Mouse (Mus musculus) MEL (cell line): ENCODE measurements around the gene Tex9. TPM values are rescaled to one million over a fixed set of nuclear protein-coding genes. Genes with fewer than 3 reads are reported as not detected.

Experiments
- DNase-seq: peaks from one replicate; pipeline ENCODE4 v3.0.0; 2011; ENCODE audit warnings: low read depth, low spot score
- H3K27ac ChIP-seq: 2 replicates; pipeline ENCODE4 v1.5.1; 2012; ENCODE audit warnings: low read depth, mild to moderate bottlenecking, control low read depth, low read length, moderate library complexity; ENCODE audit not compliant: control insufficient read depth
- H3K27me3 ChIP-seq, 2 experiments: fragments of 150-350 bp in 1 of 2; sonication (generic) in 1 of 2; 2 replicates each; pipeline ENCODE4 v1.6.1; 2012; ENCODE audit warnings: low read length in 2 of 2, mild to moderate bottlenecking in 2 of 2, improper control_type of control experiment in 1 of 2, moderate library complexity in 1 of 2; ENCODE audit not compliant: insufficient read depth in 2 of 2, control insufficient read depth in 1 of 2
- H3K36me3 ChIP-seq, 2 experiments: 2 replicates each; pipeline ENCODE4 v1.6.1; 2012 to 2014; ENCODE audit warnings: low read length in 2 of 2, improper control_type of control experiment in 1 of 2, inconsistent platforms in 1 of 2, mild to moderate bottlenecking in 1 of 2; ENCODE audit not compliant: insufficient read depth in 2 of 2, control insufficient read depth in 1 of 2
- H3K4me1 ChIP-seq, 2 experiments: fragments of 150-350 bp in 1 of 2; sonication (generic) in 1 of 2; 2 replicates each; pipeline ENCODE4 v1.6.1; 2012; ENCODE audit warnings: low read length in 2 of 2, improper control_type of control experiment in 1 of 2, mild to moderate bottlenecking in 1 of 2; ENCODE audit not compliant: insufficient read depth in 2 of 2, control insufficient read depth in 1 of 2
- H3K4me3 ChIP-seq, 2 experiments: fragments of 150-350 bp in 1 of 2; sonication (generic) in 1 of 2; 2 replicates each; pipeline ENCODE4 v1.5.1; 2012; ENCODE audit warnings: low read depth in 2 of 2, low read length in 2 of 2, mild to moderate bottlenecking in 2 of 2, moderate library complexity in 2 of 2, control low read depth in 1 of 2, improper control_type of control experiment in 1 of 2; ENCODE audit not compliant: control insufficient read depth in 1 of 2, insufficient read depth in 1 of 2
- H3K79me2 ChIP-seq: 2 replicates; pipeline ENCODE4 v1.6.1; 2012; ENCODE audit warnings: mild to moderate bottlenecking, low read length, moderate library complexity; ENCODE audit not compliant: control insufficient read depth, poor library complexity, insufficient read depth
- H3K9ac ChIP-seq: 2 replicates; pipeline ENCODE4 v1.6.1; 2012; ENCODE audit warnings: low read depth, mild to moderate bottlenecking, control low read depth, low read length, moderate library complexity; ENCODE audit not compliant: control insufficient read depth, poor library complexity, severe bottlenecking
- H3K9me3 ChIP-seq: fragments of 150-350 bp; sonication (generic); replicated peaks from 2 replicates; pipeline ENCODE4 v1.6.1; 2012; ENCODE audit warnings: mild to moderate bottlenecking, low read length, improper control_type of control experiment, moderate library complexity; ENCODE audit not compliant: insufficient read depth
- CHD2 ChIP-seq: IDR thresholded peaks from 2 replicates; pipeline ENCODE4 v1.6.1; 2011; ENCODE audit warnings: low read length, improper control_type of control experiment
- CTCF ChIP-seq, 3 experiments: IDR thresholded peaks in 2 of 3; conservative IDR thresholded peaks in 1 of 3; 2 replicates each; pipeline ENCODE4 v1.5.1; 2011 to 2012; ENCODE audit warnings: low read length in 3 of 3, low read depth in 2 of 3, mild to moderate bottlenecking in 2 of 3, improper control_type of control experiment in 1 of 3, inconsistent platforms in 1 of 3, mixed read lengths in 1 of 3, moderate library complexity in 1 of 3; ENCODE audit not compliant: control insufficient read depth in 1 of 3, insufficient read depth in 1 of 3, poor library complexity in 1 of 3, severe bottlenecking in 1 of 3
- EP300 ChIP-seq, 2 experiments: IDR thresholded peaks; 2 replicates each; pipeline ENCODE4 v1.6.1; 2011; ENCODE audit warnings: improper control_type of control experiment in 2 of 2, low read length in 2 of 2, low read depth in 1 of 2, mild to moderate bottlenecking in 1 of 2
- GABPA ChIP-seq: IDR thresholded peaks from 2 replicates; pipeline ENCODE4 v1.6.1; 2012; ENCODE audit warnings: low read depth, mild to moderate bottlenecking, inconsistent platforms, low read length, improper control_type of control experiment, moderate library complexity
- HCFC1 ChIP-seq: IDR thresholded peaks from 2 replicates; pipeline ENCODE4 v1.6.1; 2012; ENCODE audit warnings: low read depth, mild to moderate bottlenecking, inconsistent platforms, low read length, improper control_type of control experiment, moderate library complexity
- JUND ChIP-seq: IDR thresholded peaks from 2 replicates; pipeline ENCODE4 v1.6.1; 2011; ENCODE audit warnings: low read depth, mild to moderate bottlenecking, improper control_type of control experiment, low read length
- KAT2A ChIP-seq: conservative IDR thresholded peaks from 2 replicates; pipeline ENCODE4 v1.6.1; 2012; ENCODE audit warnings: low read depth, low read length, improper control_type of control experiment, inconsistent platforms
- MAX ChIP-seq: IDR thresholded peaks from 2 replicates; pipeline ENCODE4 v1.6.1; 2011; ENCODE audit warnings: low read length, improper control_type of control experiment
- MAZ ChIP-seq: IDR thresholded peaks from 2 replicates; pipeline ENCODE4 v1.6.1; 2012; ENCODE audit warnings: low read depth, mild to moderate bottlenecking, inconsistent platforms, low read length, improper control_type of control experiment
- MYB ChIP-seq: IDR thresholded peaks from 2 replicates; pipeline ENCODE4 v1.6.1; 2011; ENCODE audit warnings: mild to moderate bottlenecking, low read depth, low read length, improper control_type of control experiment
- NELFE ChIP-seq: IDR thresholded peaks from 2 replicates; pipeline ENCODE4 v1.6.1; 2011; ENCODE audit warnings: low read depth, low read length, improper control_type of control experiment
- POLR2AphosphoS5 ChIP-seq: IDR thresholded peaks from 2 replicates; pipeline ENCODE4 v1.6.1; 2012; ENCODE audit warnings: low read depth, borderline replicate concordance, mild to moderate bottlenecking, inconsistent platforms, low read length, moderate library complexity, mixed read lengths
- RAD21 ChIP-seq: IDR thresholded peaks from 2 replicates; pipeline ENCODE4 v1.6.1; 2011; ENCODE audit warnings: mild to moderate bottlenecking, low read depth, low read length, improper control_type of control experiment
- SMC3 ChIP-seq: IDR thresholded peaks from 2 replicates; pipeline ENCODE4 v1.6.1; 2011; ENCODE audit warnings: low read depth, low read length, improper control_type of control experiment
- TBP ChIP-seq: IDR thresholded peaks from 2 replicates; pipeline ENCODE4 v1.8.0; 2011; ENCODE audit warnings: low read depth, low read length, improper control_type of control experiment
- USF1 ChIP-seq: IDR thresholded peaks from 2 replicates; pipeline ENCODE4 v1.6.1; 2014; ENCODE audit warnings: low read depth, mild to moderate bottlenecking, inconsistent platforms, low read length, improper control_type of control experiment, moderate library complexity
- ZC3H11A ChIP-seq: IDR thresholded peaks from 2 replicates; pipeline ENCODE4 v1.6.1; 2012; ENCODE audit warnings: low read depth, mild to moderate bottlenecking, inconsistent platforms, low read length, improper control_type of control experiment
- ZMIZ1 ChIP-seq: IDR thresholded peaks from 2 replicates; pipeline ENCODE4 v1.6.1; 2012; ENCODE audit warnings: low read depth, mild to moderate bottlenecking, inconsistent platforms, low read length, improper control_type of control experiment, moderate library complexity
- ZNF384 ChIP-seq: IDR thresholded peaks from 2 replicates; pipeline ENCODE4 v1.6.1; 2012; ENCODE audit warnings: low read depth, mild to moderate bottlenecking, inconsistent platforms, low read length, improper control_type of control experiment
- polyA plus RNA-seq, 2 experiments: library from polyadenylated mRNA; stranded (reverse) in 1 of 2; unstranded in 1 of 2; fragments of >175 nt in 1 of 2; fragments of >200 nt in 1 of 2; gene quantifications; 2 replicates each; pipeline versions ENCODE4 v1.2.1 to v1.2.4; 2012; ENCODE audit warnings: low replicate concordance in 2 of 2, low read depth in 1 of 2; ENCODE audit not compliant: insufficient read length in 2 of 2, insufficient read depth in 1 of 2, missing spikeins in 1 of 2
- total RNA-seq: library from RNA; depleted of rRNA; stranded (reverse); fragments of 300-350 nt; gene quantifications from 2 replicates; pipeline ENCODE4 v1.2.3, GENCODE M21; 2012

Gene Tex9
- total and polyA plus RNA-seq, 3 experiments, result 7.0 to 17.1 TPM; not detected in 1

DNA sequence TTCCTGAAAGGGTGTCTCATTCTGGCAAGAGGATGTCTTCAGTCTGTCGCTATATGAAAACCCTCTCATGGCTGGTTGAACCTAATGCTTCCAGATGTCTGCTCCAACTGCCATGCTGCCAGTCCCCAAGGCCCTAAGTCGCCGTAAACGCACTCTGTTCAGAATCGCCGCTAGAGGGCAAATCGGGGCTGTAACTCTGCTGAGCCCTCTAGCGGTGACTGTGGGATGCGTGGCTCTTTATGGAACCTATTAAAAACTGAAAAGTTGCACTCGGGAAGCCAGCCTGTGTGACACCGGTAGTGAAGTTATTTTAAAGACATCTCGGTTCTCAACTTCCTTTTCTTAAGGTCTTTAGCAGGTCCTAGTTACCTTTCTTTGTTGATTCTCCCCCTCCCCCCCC is 38.2 kb upstream of the Tex9 start (continued):
- TF ChIP-seq RAD21, result peak; percentile 63
- peak; percentile 87 for TF ChIP-seq HCFC1
- no peak for TF ChIP-seq MYB
- peak; percentile 94 to 100 (median 97) for TF ChIP-seq CTCF (IDR thresholded peaks at IDR 0.05 in 2 of 3, conservative IDR thresholded peaks at IDR 0.05 in 1 of 3; ENCODE audit: control insufficient read depth in 1 of 3, insufficient read depth in 1 of 3, low read depth in 2 of 3, low read length in 3 of 3, poor library complexity in 1 of 3, severe bottlenecking in 1 of 3)
- TF ChIP-seq MAZ, result peak; percentile 90
- TF ChIP-seq EP300 (IDR thresholded peaks at IDR 0.05; ENCODE audit: low read depth in 1 of 2, low read length in 2 of 2), result peak in 1 of 2 experiments; percentile 67; a peak in 2 of 4 replicates
- TF ChIP-seq CHD2, result no peak
- no peak; the same call in 1 of the 2 replicates for TF ChIP-seq NELFE
- TF ChIP-seq ZMIZ1, result 0 out of 2 replicates have a peak, but pooled peaks have one; percentile 44
- peak; percentile 92 for TF ChIP-seq SMC3

DNA sequence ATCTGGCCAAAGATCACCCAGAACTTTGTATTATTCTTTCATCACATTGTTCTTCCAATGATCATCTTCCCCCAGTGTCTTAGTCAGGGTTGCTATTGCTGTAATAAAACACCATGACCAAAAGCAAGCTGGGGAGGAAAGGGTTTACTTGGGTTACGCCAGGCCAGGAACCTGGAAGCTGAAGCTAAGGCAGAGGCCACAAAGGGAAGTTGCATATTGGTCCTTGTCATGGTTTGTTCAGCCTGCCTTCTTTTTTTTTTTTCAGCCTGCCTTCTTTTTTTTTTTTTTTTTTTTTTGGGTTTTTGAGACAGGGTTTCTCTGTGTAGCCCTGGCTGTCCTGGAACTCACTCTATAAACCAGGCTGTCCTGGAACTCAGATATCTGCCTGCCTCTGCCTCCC is 34.1 kb upstream of the Tex9 start:
- H3K27ac ChIP-seq, result no peak overlapping the region
- peak; percentile 86 for TF ChIP-seq ZNF384
- 0 out of 2 replicates have a peak, but pooled peaks have one; percentile 20 for TF ChIP-seq TBP
- TF ChIP-seq CHD2, result no peak
- 0 out of 2 replicates have a peak, but pooled peaks have one; percentile 34 for TF ChIP-seq HCFC1
- TF ChIP-seq POLR2AphosphoS5, result no peak
- TF ChIP-seq, all 39 proteins: peak for 3
- Histone ChIP-seq H3K4me1 (peaks cover 0 to 10% of the 10 kb centered on the region in 2 experiments; a peak in 3 of 4 replicates), H3K9ac (peak overlapping the region; percentile 42; the same call in 1 of the 2 replicates), H3K4me3 (no peak overlapping the region), H3K79me2 (no peaks in the 10 kb centered on the region; the same call in 1 of the 2 replicates), H3K27me3 (no peaks in the 10 kb centered on the region), H3K9me3 (no peaks in the 10 kb centered on the region), H3K36me3 (peaks cover 0 to 11% of the 10 kb centered on the region in 2 experiments; a peak in 2 of 4 replicates)
- DNase-seq, result peak; percentile 67

DNA sequence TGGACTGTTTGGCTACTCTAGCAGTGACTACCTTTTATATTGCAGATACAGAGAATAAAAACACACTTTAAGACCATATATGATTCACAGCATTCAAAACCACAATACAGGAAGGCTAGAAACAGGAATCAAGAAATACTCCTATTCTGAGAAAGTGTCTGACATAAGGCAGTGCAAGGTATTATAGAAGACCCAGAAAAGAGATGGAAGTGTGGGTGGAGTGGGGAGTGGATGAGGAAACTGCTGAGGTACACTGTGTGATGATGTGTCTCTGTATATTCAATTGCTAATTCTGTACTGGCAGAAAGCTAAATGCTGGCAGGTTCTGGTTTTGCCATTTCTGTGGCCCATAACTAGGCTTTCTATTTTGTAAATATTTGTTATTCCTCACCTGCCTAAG is 28.8 kb upstream of the Tex9 start:
- no peaks in the 10 kb centered on the region for H3K79me2 ChIP-seq

More for the DNA sequence above, 28.8 kb upstream of the Tex9 start:
- no peak for DNase-seq
- Histone ChIP-seq H3K9me3 (no peaks in the 10 kb centered on the region), H3K27me3 (no peaks in the 10 kb centered on the region), H3K4me1 (no peaks in the 10 kb centered on the region; a peak in 2 of 4 replicates), H3K4me3 (no peak overlapping the region), H3K36me3 (peaks cover 0 to 3% of the 10 kb centered on the region in 2 experiments; a peak in 1 of 4 replicates), H3K27ac (no peak overlapping the region), H3K9ac (no peak overlapping the region)
- TF ChIP-seq TBP (no peak), CHD2 (no peak), ZNF384 (no peak), CTCF (IDR thresholded peaks at IDR 0.05 in 2 of 3, conservative IDR thresholded peaks at IDR 0.05 in 1 of 3; ENCODE audit: control insufficient read depth in 1 of 3, insufficient read depth in 1 of 3, low read depth in 2 of 3, low read length in 3 of 3, poor library complexity in 1 of 3, severe bottlenecking in 1 of 3) (no peak), KAT2A (no peak), GABPA (no peak), USF1 (no peak), RAD21 (no peak), ZC3H11A (no peak), MAX (no peak), JUND (no peak)
